Mouse (Mus musculus) kidney, adult 9 months (tissue): ENCODE data around the gene Hist1h2bf.
"Not testable (repeated sequence)": the region's sequence is repeated elsewhere in the genome, so short reads cannot be mapped to it uniquely, and the experiment has no call there.

Experiments
- DNase-seq: peaks from one replicate; pipeline ENCODE4 v3.0.0; 2022

The Hist1h2bf gene

GRCm38 (mm10) chr13:23573898-23574524 is at the start of gene Hist1h2bf, which contains the start of gene Hist1h2ad:
Gene Hist1h2bf (minus strand): TSS chr13:23574196.
Gene Hist1h2ad (plus strand): TSS chr13:23574381.
- peak; percentile 79 for DNase-seq

GRCm38 (mm10) chr13:23622861-23623450 is 49.0 kb upstream of the Hist1h2bf start:
- DNase-seq = no peak

- peak; percentile 90 for DNase-seq
Measured at GRCm38 (mm10) chr13:23622175-23622671, 48.2 kb upstream of the Hist1h2bf start, which contains the start of gene Hist1h1e. Gene Hist1h1e (minus strand): TSS chr13:23622558.

GRCm38 (mm10) chr13:23621532-23622174 is 47.7 kb upstream of the Hist1h2bf start:
- DNase-seq = peak; percentile 84

- peak; percentile 88 for DNase-seq
Measured at GRCm38 (mm10) chr13:23620733-23621531, 46.9 kb upstream of the Hist1h2bf start, which contains the start of gene Hist1h2be. Gene Hist1h2be (minus strand): TSS chr13:23621124.

- DNase-seq = peak; percentile 7
Measured at GRCm38 (mm10) chr13:23620056-23620732, 46.2 kb upstream of the Hist1h2bf start.

GRCm38 (mm10) chr13:23611638-23612037 is 37.6 kb upstream of the Hist1h2bf start:
- no peak for DNase-seq

GRCm38 (mm10) chr13:23610393-23610792 is 36.4 kb upstream of the Hist1h2bf start:
- DNase-seq = no peak

- no peak for DNase-seq
Measured at GRCm38 (mm10) chr13:23609844-23610243, 35.8 kb upstream of the Hist1h2bf start.

GRCm38 (mm10) chr13:23609209-23609608 is 35.2 kb upstream of the Hist1h2bf start:
- DNase-seq = no peak

- no peak for DNase-seq
Measured at GRCm38 (mm10) chr13:23605052-23605451, 31.1 kb upstream of the Hist1h2bf start.

- DNase-seq = no peak
Measured at GRCm38 (mm10) chr13:23604452-23604851, 30.5 kb upstream of the Hist1h2bf start.

- DNase-seq = no peak
Measured at GRCm38 (mm10) chr13:23603182-23603699, 29.2 kb upstream of the Hist1h2bf start.

- peak; percentile 74 for DNase-seq
Measured at GRCm38 (mm10) chr13:23597957-23598356, 24.0 kb upstream of the Hist1h2bf start.

GRCm38 (mm10) chr13:23595622-23596372 is 21.8 kb upstream of the Hist1h2bf start:
- DNase-seq = no peak

- no peak for DNase-seq
Measured at GRCm38 (mm10) chr13:23595185-23595584, 21.2 kb upstream of the Hist1h2bf start.

- peak; percentile 37 for DNase-seq
Measured at GRCm38 (mm10) chr13:23593051-23593770, 19.2 kb upstream of the Hist1h2bf start.

- no peak for DNase-seq
Measured at GRCm38 (mm10) chr13:23592614-23593013, 18.6 kb upstream of the Hist1h2bf start.

GRCm38 (mm10) chr13:23591886-23592285 is 17.9 kb upstream of the Hist1h2bf start:
- not testable (repeated sequence) for DNase-seq

GRCm38 (mm10) chr13:23591206-23591605 is 17.2 kb upstream of the Hist1h2bf start:
- no peak for DNase-seq

- no peak for DNase-seq
Measured at GRCm38 (mm10) chr13:23586940-23587225, 12.9 kb upstream of the Hist1h2bf start.
